Mouse (Mus musculus) layer of hippocampus, postnatal 14 days (tissue): ENCODE measurements around the gene Per1. TPM values are rescaled to one million over a fixed set of nuclear protein-coding genes. Genes with fewer than 3 reads are reported as not detected.

ENCODE experiments used
- DNase-seq, 2 experiments: peaks; one replicate each; pipeline ENCODE4 v3.0.0; 2021 to 2022; ENCODE audit warnings: low spot score in 2 of 2, mixed read lengths in 1 of 2
- total RNA-seq, 2 experiments: library from RNA; stranded (reverse); gene quantifications; 2 replicates each; pipeline ENCODE4 v1.2.3; 2021

Gene Per1
- total RNA-seq, 2 experiments from 2014 or later: 84.4 to 86.8 TPM

DNA sequence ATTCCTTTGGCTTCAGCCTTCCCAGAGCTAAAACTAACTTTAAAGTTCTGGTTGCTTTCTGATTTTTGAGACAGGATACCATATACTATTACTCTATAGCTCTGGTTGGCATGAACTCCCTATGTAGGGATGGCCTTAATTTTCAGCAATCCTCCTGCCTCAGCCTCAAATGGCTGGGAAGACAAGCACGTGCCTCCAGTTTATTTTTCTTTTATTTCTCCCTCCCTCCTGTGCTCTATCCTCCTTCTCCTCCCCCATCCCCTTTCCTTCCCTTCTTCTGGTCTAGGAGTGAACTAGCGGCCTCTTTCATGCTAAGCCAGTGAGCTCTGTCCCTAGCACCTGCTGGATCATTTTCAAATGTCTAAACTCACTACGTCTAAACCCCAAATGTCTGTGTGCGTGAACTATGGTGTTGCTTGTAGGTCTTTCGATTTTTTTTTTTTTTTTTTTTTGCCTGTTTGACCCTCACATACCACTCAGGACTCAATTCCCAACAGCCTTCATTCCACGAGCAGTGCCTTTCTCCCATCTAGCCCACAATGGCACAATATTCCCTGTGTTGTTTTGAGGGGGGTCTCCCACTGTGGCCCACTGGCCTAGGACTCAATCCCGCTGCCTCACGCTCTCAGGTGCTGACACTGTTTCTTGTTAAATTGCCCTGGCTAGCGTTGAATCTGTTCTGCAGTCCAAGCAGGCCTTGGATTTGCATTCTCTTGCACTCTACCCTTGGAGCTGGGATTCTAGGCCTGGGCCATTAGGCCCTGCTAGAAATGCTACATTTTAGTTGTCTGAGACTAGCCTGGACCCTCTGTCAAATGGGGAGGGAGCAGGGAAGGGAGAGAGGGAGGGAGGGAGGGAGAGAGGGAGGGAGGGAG, 30.5 kb upstream of the Per1 start:
- DNase-seq: no peak

DNA sequence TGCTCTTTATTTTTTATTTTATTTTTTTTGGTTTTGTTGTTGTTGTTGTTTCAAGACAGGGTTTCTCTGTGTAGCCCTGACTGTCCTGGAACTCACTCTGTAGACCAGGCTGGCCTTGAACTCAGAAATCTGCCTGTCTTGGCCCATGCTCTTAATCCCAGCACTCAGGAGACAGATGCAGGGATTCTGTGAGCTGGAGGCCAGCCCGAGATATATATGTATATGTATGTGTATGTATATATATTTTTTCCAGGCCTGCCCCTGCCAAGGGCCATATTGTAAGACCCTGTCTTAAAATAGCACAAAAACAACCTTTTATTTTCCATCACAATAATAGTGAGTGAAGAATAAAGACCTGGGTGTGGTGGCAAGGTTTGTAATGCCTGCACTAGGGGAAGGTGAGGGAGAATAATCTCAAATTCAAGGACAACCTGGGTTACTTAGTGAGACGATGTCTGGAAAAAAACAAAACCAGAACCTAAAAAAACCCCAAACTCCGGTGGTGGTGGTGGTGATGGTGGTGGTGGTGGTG, 29.6 kb upstream of the Per1 start:
- no peak for DNase-seq

DNA sequence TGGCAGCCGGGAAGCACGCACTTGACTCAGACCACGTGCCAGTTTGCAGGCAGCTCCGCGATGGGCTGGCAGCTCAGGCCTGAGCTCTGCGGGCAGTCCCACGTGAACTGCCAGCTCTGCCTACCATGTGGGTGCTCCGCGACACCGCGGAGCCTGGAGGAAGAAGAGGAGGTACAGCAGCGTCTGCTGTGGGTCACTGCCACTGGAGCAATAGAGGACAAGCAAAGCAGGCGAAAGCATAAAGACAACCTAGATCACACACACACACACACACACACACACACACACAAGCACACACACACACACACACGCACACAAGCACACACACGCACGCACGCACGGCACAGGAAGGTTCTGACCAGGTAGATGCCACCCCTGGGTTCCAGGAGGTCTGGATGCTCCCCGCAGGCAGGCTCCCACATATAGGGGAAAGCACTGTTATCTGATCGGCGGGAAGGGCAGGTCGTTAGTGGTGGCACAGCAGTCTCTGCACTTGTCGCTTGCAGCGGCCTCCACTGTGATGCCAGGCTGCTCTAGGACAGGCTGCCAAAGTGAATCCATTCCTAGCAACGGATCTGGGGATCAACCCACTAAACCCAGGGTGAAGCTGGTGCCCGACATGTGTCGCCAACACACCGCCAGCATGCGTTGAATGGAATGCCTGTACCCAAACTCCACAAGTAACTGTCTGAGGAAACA, 28.7 kb upstream of the Per1 start:
- DNase-seq: peak in 1 of 2 experiments; percentile 47

DNA sequence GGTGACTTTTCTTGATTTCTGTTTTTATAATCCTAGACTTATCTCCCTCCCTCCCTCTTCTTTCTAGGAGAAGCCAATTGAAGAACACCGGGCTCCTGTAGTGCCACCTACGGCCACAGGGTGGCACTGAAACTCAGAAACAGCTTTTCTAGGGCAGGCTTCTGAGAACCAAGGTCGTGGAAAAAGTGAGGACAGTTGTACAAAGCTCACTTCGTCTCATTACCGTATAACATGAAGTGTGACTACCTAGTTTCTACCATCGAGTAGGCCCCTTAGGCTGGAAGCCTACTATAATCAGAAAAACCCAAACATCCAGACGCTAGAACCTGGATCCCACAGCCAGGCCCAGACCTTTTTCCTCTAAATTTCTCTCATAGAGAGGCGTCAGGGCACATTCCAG, 28.1 kb upstream of the Per1 start:
- peak; percentile 90 to 92 for DNase-seq

DNA sequence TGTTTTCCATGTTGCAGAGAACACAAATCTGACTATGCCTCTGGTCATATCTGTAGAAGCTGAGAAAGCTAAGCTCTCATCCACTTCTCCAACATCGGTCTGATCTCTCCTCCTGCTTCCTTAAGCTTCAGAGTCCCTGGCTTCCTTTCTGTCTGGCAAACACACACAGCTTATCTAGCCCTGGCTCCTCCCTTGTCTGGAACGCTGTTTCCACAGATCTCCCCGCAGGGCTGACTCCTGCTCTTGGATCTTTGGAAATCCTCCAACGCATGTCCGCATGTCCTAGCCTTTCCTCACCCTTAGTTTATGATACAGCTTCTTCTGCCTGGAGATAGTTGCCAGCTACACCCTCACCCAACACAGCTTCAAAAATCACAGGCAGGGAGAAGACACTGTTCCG, 27.4 kb upstream of the Per1 start:
- no peak for DNase-seq

DNA sequence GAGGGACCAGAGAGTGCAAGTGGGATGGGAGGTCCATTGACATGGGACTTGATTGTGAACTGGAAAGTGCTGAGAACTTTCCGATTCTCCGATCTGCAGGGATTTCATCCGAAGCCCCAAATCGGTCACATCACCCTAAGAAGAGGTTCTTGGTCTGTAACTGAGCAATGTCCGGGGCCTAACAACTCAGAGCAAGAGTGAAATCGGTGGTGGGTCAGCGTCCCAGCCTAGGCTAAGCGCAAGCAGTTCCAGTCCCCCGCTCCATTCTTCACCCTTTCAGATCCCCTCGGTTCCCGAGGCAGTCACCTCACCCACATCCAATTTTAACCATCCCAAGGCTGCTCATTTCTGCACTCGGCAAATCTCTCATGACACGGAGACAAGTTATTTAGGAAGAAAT, 24.9 kb upstream of the Per1 start:
- no peak for DNase-seq

DNA sequence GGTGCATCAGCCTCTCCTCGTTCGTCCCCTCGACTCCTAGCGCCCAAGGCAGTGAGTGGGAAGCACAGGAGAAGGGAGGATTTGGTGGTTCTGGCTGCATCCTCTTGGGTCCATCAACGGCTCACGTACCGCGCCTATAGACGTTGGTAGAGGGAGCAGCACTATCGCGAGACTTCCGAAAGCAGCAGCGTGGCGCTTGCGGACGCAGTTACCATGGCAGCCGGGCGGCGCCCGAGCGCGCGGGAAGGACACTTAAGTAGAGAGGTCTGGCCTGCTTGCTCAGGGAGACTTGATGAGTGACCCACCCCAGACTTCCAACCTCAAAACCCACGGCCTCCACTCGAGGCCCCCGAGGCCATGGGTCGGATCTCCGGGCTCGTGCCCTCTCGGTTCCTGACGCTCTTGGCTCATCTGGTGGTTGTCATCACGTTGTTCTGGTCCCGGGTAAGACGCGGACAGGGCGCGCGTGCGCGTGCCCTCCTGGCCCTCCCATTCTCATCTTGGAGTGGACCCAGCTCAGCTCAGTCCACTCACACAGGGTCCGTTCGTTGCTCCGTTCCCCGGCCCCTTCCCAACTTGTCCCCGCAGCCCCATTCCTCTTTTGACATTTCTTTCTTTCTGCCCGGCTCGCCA, 24.3 kb upstream of the Per1 start, which contains the start of gene Tmem107:
Gene Tmem107 (plus strand): TSS at position 217 of the 633 bp plus-strand sequence.
- peak; percentile 92 to 95 for DNase-seq

DNA sequence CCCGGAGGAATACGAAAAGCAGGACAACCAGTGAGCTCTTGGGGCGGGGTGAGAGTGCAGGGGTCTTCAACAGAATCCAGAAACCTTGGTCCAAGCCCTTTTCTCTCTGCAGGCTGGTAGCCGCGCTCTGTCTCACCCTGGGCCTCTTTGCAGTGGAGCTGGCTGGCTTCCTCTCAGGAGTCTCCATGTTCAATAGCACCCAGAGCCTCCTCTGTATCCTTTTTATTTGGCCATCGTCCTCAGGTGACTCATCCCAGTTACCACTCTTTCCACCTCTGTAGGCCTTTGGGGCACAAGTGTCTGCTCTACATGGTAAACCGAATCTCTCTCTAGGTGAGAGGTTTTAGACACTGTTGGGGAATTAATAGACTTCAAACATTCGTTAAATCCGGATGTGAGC, 23.8 kb upstream of the Per1 start:
- DNase-seq: no peak

DNA sequence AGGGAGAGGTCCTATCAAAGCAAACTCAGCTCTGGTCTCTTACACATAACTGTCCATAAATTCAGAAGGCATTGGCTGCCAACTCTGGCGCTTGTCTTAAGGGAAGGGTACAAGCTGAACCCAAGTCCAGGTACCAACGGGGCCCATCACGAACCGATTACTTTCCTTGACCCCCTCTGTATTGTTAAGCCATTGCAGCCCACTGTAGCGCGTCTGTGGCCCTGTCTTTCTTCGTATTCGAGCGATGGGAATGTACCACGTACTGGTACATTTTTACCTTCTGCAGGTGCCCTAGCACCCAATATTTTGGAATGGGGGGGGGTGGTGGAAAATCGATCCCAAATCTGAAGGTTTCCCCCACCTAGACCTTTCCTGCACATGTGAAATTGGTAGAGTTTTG, 22.8 kb upstream of the Per1 start:
- DNase-seq: no peak

DNA sequence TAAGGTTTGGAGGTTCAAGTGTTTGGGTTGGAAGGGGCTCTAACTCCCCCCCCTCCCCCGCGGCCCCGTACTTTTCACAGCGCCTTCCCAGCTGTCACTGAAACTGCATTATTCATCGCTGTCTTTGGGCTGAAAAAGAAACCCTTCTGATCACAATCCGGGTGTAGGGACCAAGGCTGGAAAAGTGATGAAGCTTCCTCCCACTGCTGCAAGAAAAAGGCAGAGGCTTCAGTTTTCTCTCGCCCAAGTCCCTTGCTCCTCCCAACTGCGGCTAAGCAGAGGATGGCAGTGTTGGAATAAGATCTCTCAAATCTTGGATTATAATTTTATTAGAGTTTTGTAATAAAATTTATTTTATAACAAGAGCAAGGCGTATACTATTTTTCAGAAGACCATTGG, 22.4 kb upstream of the Per1 start:
- DNase-seq: no peak

DNA sequence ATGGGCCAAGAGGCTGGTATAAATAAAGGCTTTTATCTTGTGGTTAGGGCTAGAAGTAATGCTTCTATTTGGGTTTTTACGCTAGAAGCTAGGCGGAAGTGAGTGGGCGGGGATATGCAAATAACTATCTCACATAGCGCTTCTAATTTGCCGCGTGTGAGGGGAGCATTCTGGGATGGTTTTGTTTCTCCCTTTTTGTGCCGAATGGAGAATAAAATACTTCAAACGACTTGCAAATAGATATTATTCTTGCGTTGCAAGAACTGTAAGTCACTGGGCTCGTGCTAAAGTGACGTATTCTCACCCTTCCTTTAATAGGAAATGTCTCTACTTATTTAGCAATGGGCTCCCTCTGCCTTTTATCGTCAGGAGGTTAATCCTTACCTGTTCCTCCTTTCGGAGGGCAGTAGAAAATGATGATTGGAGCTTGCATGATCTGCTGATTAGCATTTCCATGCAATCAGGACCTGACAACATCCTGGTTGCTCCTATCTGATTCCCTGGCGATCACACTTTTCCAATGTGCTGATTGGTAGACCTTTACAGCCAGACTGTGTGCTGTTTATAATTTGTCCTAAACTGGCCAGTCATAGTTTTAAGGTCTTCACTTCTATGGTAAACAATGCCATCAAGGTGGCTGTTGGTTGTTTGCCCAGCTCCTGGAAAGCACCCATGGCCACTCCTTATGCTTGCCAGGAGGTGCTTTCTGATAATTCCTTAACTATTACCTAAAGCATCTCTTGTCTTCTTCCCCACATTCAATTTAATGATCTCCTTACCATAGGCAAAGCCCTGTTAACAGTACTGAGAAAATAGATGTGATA, 21.7 kb upstream of the Per1 start:
- DNase-seq: peak; percentile 83 to 95

DNA sequence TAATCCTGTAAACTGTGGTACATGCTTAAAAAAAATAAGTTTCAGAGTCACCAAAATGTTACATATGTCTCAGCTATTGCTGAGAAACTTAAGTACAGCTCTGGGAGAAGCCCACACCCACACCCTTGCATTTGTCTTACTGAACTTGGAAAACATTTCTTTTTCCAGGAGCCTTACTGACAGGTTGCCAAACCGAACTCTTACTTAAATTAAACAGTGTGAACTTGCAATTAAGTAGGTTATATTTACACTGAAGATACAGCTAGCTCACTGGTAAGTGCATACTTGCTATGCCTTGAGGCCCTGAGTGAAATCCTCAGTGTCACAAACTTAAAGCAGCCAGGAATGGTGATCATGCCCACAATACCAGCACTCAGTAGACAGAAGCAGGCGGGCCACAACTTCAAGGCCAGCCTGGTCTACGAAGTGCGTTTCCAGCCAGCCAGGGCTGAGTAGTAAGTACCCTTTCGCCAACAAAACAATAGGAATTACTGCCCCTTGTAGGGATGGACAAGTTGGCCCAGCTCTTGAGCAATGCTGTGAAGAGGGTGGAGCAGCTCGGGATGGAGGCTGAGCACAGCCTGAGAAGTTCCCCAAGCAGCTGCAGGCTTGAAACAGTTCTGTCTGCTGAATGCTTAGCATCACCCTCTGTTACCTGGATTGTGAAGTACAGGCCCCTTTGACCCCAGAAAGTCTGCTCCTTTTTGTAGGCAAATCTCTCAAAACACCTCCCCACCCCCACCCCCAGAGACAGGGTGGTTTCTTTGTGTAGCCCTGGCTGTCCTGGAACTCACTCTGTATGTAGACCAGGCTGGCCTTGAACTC, 20.9 kb upstream of the Per1 start:
- no peak for DNase-seq

DNA sequence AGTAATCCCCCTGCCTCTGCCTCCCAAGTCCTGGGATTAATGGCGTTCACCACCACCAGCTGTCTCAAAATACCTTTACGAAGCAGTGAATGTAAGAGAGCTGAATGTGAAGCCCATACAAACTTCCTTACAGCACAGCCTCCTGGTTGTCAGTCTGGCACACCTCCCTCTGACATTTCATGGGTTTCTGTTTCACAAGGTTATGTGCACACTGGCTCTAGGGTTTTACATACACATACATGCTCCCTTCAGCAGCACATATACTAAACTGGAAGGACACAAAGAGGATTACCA, 20.3 kb upstream of the Per1 start:
- DNase-seq: no peak

DNA sequence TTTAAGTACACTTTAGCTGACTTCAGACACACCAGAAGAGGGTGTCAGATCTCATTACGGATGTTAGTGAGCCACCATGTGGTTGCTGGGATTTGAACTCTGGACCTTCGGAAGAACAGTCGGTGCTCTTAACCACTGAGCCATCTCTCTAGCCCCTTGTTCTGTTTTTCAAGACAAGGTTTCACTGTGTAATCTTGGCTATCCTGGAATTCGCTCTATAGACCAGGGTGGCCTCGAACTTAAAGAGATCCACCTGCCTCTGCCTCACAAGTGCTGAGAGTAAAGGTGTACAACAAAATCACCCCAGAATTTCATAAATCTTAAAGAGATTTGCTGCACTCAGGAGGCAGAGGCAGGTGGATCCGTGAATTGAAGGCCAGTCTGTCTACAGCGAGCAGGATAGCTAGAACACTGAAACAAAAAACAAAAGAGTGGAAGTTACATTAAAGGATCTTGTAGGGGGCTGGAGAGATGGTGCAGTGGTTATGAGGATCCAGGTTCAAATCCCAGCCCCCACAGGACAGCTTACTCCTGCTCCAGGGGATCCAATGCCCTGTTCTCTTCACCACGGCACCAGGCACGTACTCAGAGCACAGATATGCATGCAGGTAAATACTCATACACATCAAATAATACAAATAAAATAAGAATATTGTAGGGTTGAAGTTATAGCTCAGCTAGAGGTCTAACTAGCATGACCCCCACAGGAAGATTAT, 19.1 kb upstream of the Per1 start:
- no peak for DNase-seq

DNA sequence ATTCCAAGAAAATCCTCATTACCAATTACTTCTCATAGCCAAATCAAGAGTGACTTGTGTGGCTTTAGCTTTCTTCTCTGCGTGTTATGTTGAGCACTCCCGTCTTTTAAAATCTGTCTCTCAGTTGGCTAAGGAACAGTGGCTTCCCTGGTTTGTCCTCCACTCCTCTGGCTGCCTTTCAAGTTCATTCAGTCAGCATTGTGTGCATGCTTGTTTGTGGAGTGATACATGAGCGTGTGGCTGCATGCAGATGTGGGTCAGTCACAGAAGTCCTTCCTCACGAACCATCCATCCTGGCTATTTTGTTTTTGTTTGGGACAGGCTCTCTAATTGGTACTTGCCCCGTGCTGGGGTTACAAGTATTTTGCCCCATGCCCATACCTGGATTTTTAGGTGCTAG, 18.4 kb upstream of the Per1 start:
- peak in 1 of 2 experiments; percentile 57 for DNase-seq

DNA sequence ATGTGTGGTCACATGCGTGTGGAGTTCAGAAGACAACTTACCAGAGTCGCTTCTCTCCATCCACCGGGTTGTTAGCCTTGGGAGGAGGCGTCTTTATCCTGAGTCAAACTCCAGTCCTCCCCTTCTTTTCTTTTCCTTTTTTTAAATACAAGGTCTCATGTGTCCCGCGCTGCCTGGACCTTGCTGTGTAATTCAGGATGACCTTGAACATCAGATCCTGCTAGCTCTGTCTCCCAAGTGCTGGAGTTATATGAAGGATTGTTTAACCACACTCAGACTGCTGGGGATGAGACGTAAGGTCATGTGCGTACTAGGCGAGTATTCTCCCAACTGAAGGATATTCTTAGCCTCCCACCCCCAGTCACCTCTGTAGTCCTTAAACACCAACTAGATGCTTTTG, 17.7 kb upstream of the Per1 start:
- no peak for DNase-seq

DNA sequence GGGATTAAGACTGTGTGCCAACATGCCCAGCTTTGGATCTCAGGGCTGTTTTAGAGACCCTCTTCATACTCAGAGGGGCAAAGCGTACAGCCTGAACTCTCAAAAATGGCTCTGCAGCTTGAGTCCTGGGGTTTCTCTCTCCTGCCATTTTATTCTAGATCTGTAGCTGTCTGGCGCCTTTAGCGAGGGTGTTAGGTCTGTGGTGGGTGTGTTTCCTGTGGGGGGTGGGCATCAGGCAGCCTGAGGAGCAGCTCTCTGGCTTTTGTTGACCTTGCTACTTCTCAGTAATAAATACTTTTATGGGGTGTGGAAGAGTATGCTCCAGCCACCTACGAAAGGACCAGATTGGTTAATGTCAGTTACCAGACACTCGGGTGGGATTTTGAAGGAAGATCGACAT, 17.0 kb upstream of the Per1 start:
- DNase-seq: no peak

DNA sequence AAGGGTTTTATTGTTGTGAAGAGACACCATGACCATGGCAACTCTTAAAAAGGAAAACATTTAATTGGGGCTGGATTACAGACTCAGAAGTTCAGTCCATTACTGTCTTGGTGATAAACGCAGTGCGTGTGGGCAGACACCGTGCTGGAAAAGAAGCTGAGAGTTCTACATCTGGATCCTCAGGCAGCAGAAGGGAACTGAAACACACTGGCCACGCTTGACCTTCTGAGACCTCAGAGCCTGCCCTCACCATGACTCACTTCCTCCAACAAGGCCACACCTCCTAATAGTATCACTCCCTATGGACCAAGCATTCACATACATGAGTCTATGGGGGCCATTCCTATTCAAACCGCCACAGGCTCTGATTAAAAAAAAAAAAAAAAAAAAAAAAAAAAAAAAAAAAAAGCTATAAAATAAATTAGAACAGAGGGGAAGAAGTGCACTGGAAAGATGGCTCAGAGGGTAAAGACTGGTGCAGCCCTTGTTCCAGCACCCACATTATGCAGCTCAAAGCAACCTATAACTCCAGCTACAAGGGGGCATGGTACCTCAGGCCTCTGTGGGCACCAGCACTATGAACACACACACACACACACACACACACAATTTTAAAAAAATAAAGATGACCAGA, 16.1 kb upstream of the Per1 start:
- DNase-seq: no peak
